Mouse (Mus musculus): ENCODE results near the gene Ifrd2. TPM values are rescaled to one million over a fixed set of nuclear protein-coding genes. Genes with fewer than 3 reads are reported as not detected.
"Not testable (repeated sequence)": the region's sequence is repeated elsewhere in the genome, so short reads cannot be mapped to it uniquely, and the experiment has no call there.

The Ifrd2 gene
- polyA plus RNA-seq, 1 experiment from 2014 or later, result 171 TPM

GRCm38 (mm10) chr9:107568331-107569261 is 18.8 kb upstream of the Ifrd2 start:
- Histone ChIP-seq H3K9me3 (replicated peaks) (no peaks in the 10 kb centered on the region), H3K36me3 (peaks cover 50% of the 10 kb centered on the region), H3K4me1 (peaks cover 91% of the 10 kb centered on the region), H3K4me2 (peak overlapping the region; percentile 86), H3K27me3 (replicated peaks) (no peaks in the 10 kb centered on the region), H3K27ac (peak overlapping the region; percentile 94), H3K9ac (peak overlapping the region; percentile 90), H3K4me3 (peak overlapping the region; percentile 75)
- ATAC-seq, result peak; percentile 77
- 1% methylated on average over 41 of the region's 41 CpGs for WGBS (ENCODE audit: insufficient replicate concordance)

GRCm38 (mm10) chr9:107569270-107569669 is 18.2 kb upstream of the Ifrd2 start:
- Histone ChIP-seq H3K27ac (peak overlapping the region; percentile 94), H3K36me3 (peaks cover 51% of the 10 kb centered on the region), H3K9me3 (replicated peaks) (no peaks in the 10 kb centered on the region), H3K4me1 (peaks cover 85% of the 10 kb centered on the region), H3K4me2 (peak overlapping the region; percentile 86), H3K27me3 (replicated peaks) (no peaks in the 10 kb centered on the region), H3K4me3 (peak overlapping the region; percentile 75), H3K9ac (peak overlapping the region; percentile 90)
- WGBS (ENCODE audit: insufficient replicate concordance), result under 1% methylated on average over 23 of the region's 23 CpGs
- ATAC-seq, result peak; percentile 11

- no peaks in the 10 kb centered on the region for H3K27me3 ChIP-seq (replicated peaks)
- H3K9me3 ChIP-seq (replicated peaks), result no peaks in the 10 kb centered on the region
- H3K4me3 ChIP-seq, result peak overlapping the region; percentile 75
- WGBS (ENCODE audit: insufficient replicate concordance), result 67% methylated on average over 13 of the region's 13 CpGs
- peak overlapping the region; percentile 94 for H3K27ac ChIP-seq
- H3K4me1 ChIP-seq, result peaks cover 77% of the 10 kb centered on the region
- H3K36me3 ChIP-seq, result peaks cover 44% of the 10 kb centered on the region
- H3K9ac ChIP-seq, result peak overlapping the region; percentile 90
- ATAC-seq, result no peak
- peak overlapping the region; percentile 86 for H3K4me2 ChIP-seq
Measured at GRCm38 (mm10) chr9:107570016-107570415, 17.4 kb upstream of the Ifrd2 start.

GRCm38 (mm10) chr9:107570845-107571244 is 16.6 kb upstream of the Ifrd2 start:
- Histone ChIP-seq H3K27ac (peak overlapping the region; percentile 94), H3K9me3 (replicated peaks) (no peaks in the 10 kb centered on the region), H3K4me3 (peak overlapping the region; percentile 75), H3K36me3 (peaks cover 38% of the 10 kb centered on the region), H3K27me3 (replicated peaks) (no peaks in the 10 kb centered on the region), H3K9ac (peak overlapping the region; percentile 90), H3K4me2 (peak overlapping the region; percentile 86), H3K4me1 (peaks cover 75% of the 10 kb centered on the region)
- 40% methylated on average over 21 of the region's 21 CpGs for WGBS (ENCODE audit: insufficient replicate concordance)
- ATAC-seq, result peak; percentile 70

GRCm38 (mm10) chr9:107571534-107572326 is 15.7 kb upstream of the Ifrd2 start:
- no peaks in the 10 kb centered on the region for H3K27me3 ChIP-seq (replicated peaks)
- ATAC-seq, result peak; percentile 48
- H3K36me3 ChIP-seq, result peaks cover 38% of the 10 kb centered on the region
- H3K27ac ChIP-seq, result peak overlapping the region; percentile 94
- 79% methylated on average over 22 of the region's 22 CpGs for WGBS (ENCODE audit: insufficient replicate concordance)
- peaks cover 75% of the 10 kb centered on the region for H3K4me1 ChIP-seq
- H3K9ac ChIP-seq, result peak overlapping the region; percentile 90
- peak overlapping the region; percentile 86 for H3K4me2 ChIP-seq
- H3K9me3 ChIP-seq (replicated peaks), result no peaks in the 10 kb centered on the region
- H3K4me3 ChIP-seq, result peak overlapping the region; percentile 75

GRCm38 (mm10) chr9:107572327-107572662 is 15.1 kb upstream of the Ifrd2 start:
- Histone ChIP-seq H3K9ac (peak overlapping the region; percentile 90), H3K9me3 (replicated peaks) (no peaks in the 10 kb centered on the region), H3K4me3 (no peak overlapping the region), H3K27ac (peak overlapping the region; percentile 94), H3K4me1 (peaks cover 75% of the 10 kb centered on the region), H3K36me3 (peaks cover 38% of the 10 kb centered on the region), H3K4me2 (peak overlapping the region; percentile 86), H3K27me3 (replicated peaks) (no peaks in the 10 kb centered on the region)
- WGBS (ENCODE audit: insufficient replicate concordance), result 94% methylated on average over 2 of the region's 2 CpGs
- no peak for ATAC-seq

- H3K9ac ChIP-seq; H3K9me3 ChIP-seq (replicated peaks); H3K4me3 ChIP-seq; H3K27me3 ChIP-seq (replicated peaks); ATAC-seq; H3K4me2 ChIP-seq: not testable (repeated sequence)
- Histone ChIP-seq H3K36me3 (peaks cover 38% of the 10 kb centered on the region), H3K4me1 (peaks cover 72% of the 10 kb centered on the region), H3K27ac (peak overlapping the region; percentile 94; the same call in 1 of the 2 replicates)
- WGBS (ENCODE audit: insufficient replicate concordance), result 77% methylated on average over 6 of the region's 6 CpGs
Measured at GRCm38 (mm10) chr9:107573774-107574173, 13.7 kb upstream of the Ifrd2 start.

GRCm38 (mm10) chr9:107575579-107576356 is 11.7 kb upstream of the Ifrd2 start:
- H3K9me3 ChIP-seq (replicated peaks), result no peaks in the 10 kb centered on the region
- H3K9ac ChIP-seq, result peak overlapping the region; percentile 70; the same call in 1 of the 2 replicates
- H3K36me3 ChIP-seq, result peaks cover 32% of the 10 kb centered on the region
- H3K4me1 ChIP-seq, result peaks cover 71% of the 10 kb centered on the region
- WGBS (ENCODE audit: insufficient replicate concordance), result 78% methylated on average over 14 of the region's 14 CpGs
- peak overlapping the region; percentile 79 for H3K27ac ChIP-seq
- no peaks in the 10 kb centered on the region for H3K27me3 ChIP-seq (replicated peaks)
- H3K4me2 ChIP-seq, result no peak overlapping the region
- ATAC-seq, result no peak
- H3K4me3 ChIP-seq, result no peak overlapping the region

- peaks cover 24% of the 10 kb centered on the region for H3K36me3 ChIP-seq
- H3K9ac ChIP-seq, result peak within 1 kb of the TSS; percentile 70
- peak within 1 kb of the TSS; percentile 54 for H3K4me3 ChIP-seq
- peak within 1 kb of the TSS; percentile 75 for H3K4me2 ChIP-seq
- no peaks in the 10 kb centered on the region for H3K27me3 ChIP-seq (replicated peaks)
- ATAC-seq, result peak; percentile 77
- peaks cover 70% of the 10 kb centered on the region for H3K4me1 ChIP-seq
- no peaks in the 10 kb centered on the region for H3K9me3 ChIP-seq (replicated peaks)
- H3K27ac ChIP-seq, result peak within 1 kb of the TSS; percentile 79
- 26% methylated on average over 16 of the region's 16 CpGs for WGBS (ENCODE audit: insufficient replicate concordance)
Measured at GRCm38 (mm10) chr9:107576357-107577107, 10.9 kb upstream of the Ifrd2 start, which contains the start of gene Hyal1. Hyal1 (plus strand) TSS chr9:107576927.

- Histone ChIP-seq H3K9ac (peak overlapping the region; percentile 15; the same call in 1 of the 2 replicates), H3K4me1 (peaks cover 70% of the 10 kb centered on the region), H3K9me3 (replicated peaks) (no peaks in the 10 kb centered on the region), H3K4me3 (no peak overlapping the region), H3K27ac (peak overlapping the region; percentile 79; the same call in 1 of the 2 replicates), H3K36me3 (peaks cover 15% of the 10 kb centered on the region), H3K27me3 (replicated peaks) (no peaks in the 10 kb centered on the region), H3K4me2 (peak overlapping the region; percentile 75; the same call in 1 of the 2 replicates)
- 80% methylated on average over 10 of the region's 10 CpGs for WGBS (ENCODE audit: insufficient replicate concordance)
- no peak for ATAC-seq
Measured at GRCm38 (mm10) chr9:107577871-107578270, 9.6 kb upstream of the Ifrd2 start.
